In genomic region chr5:123393786-123394302, GRCm38 (mm10) we compare ENCODE assay signal across 8 mouse cellular contexts. TPM values are rescaled to one million over a fixed set of nuclear protein-coding genes. Genes with fewer than 3 reads are reported as not detected.
DNase-seq lines count a peak whose midpoint lies in the region; ATAC-seq and TF ChIP-seq lines count a peak whose summit lies in the region.

No protein-coding gene starts in this region.

- no peak overlapping the region for H3K9ac ChIP-seq in lung, postnatal 0 days (replicated peaks; ENCODE audit: low read depth)

- peaks cover 19% of the 10 kb centered on the region; the same call in 1 of the 2 replicates for H3K4me1 ChIP-seq in lung, postnatal 0 days (ENCODE audit: insufficient read depth, low read depth, low read length)
- peaks cover 9% of the 10 kb centered on the region for H3K4me1 ChIP-seq in embryonic fibroblast, embryonic 13.5 days (ENCODE audit: control insufficient read depth, insufficient read depth, low read length)
- peaks cover 62% of the 10 kb centered on the region for H3K4me1 ChIP-seq in limb, embryonic 10.5 days
- peaks cover 14% of the 10 kb centered on the region for H3K4me1 ChIP-seq in olfactory bulb, adult 2 months (ENCODE audit: control insufficient read depth, insufficient read depth, low read length)

- H3K27me3 ChIP-seq in lung, postnatal 0 days (replicated peaks; ENCODE audit: insufficient read depth, low read length): no peaks in the 10 kb centered on the region
- H3K27me3 ChIP-seq in limb, embryonic 10.5 days (ENCODE audit: low read depth, poor library complexity, severe bottlenecking): no peaks in the 10 kb centered on the region

- H3K4me3 ChIP-seq in lung, postnatal 0 days (ENCODE audit: low read depth, low read length): peak overlapping the region; percentile 96; the same call in 1 of the 2 replicates
- H3K4me3 ChIP-seq in embryonic fibroblast, embryonic 13.5 days (ENCODE audit: insufficient read depth, low read length): peak overlapping the region; percentile 19; the same call in 1 of the 2 replicates
- H3K4me3 ChIP-seq in limb, embryonic 10.5 days: peak overlapping the region; percentile 94
- H3K4me3 ChIP-seq in olfactory bulb, adult 2 months (ENCODE audit: insufficient read depth, low read depth, low read length): peak overlapping the region; percentile 90

- no peak for ATAC-seq in lung, postnatal 0 days

- 9% methylated on average over 5 of the region's 5 CpGs for WGBS in lung, postnatal 0 days
- WGBS in limb, embryonic 10.5 days: 25% methylated on average over 5 of the region's 5 CpGs
- 11% methylated on average over 5 of the region's 5 CpGs for WGBS in olfactory bulb, adult 2 months

- no peak for TF ChIP-seq CTCF in lung, postnatal 0 days (IDR thresholded peaks at IDR 0.05)
- TF ChIP-seq CTCF in embryonic fibroblast, embryonic 13.5 days (IDR thresholded peaks at IDR 0.05; ENCODE audit: borderline replicate concordance, insufficient read depth, low read length): no peak
- TF ChIP-seq CTCF in olfactory bulb, adult 2 months (IDR thresholded peaks at IDR 0.05; ENCODE audit: insufficient read depth, low read depth, low read length): no peak

- peak; percentile 50 for DNase-seq in lung, postnatal 0 days (ENCODE audit: low spot score)
- DNase-seq in lung, adult 18-20 months: no peak
- no peak for DNase-seq in limb, embryonic 10.5 days (ENCODE audit: low spot score)
- DNase-seq in thymus, adult 18-20 months: no peak
- DNase-seq in kidney, postnatal 4 days: no peak
- DNase-seq in urinary bladder, adult 2 months (ENCODE audit: low spot score): no peak

- no peaks in the 10 kb centered on the region for H3K36me3 ChIP-seq in lung, postnatal 0 days (ENCODE audit: insufficient read depth, low read length)
- 0 out of 2 replicates have a peak, but pooled peaks cover 4% of the 10 kb centered on the region for H3K36me3 ChIP-seq in limb, embryonic 10.5 days

- peak overlapping the region; percentile 90 for H3K4me2 ChIP-seq in lung, postnatal 0 days (replicated peaks; ENCODE audit: low read depth, low read length)

- H3K9me3 ChIP-seq in lung, postnatal 0 days (ENCODE audit: low read length): no peaks in the 10 kb centered on the region
- H3K9me3 ChIP-seq in limb, embryonic 10.5 days (replicated peaks): no peaks in the 10 kb centered on the region

- peak overlapping the region; percentile 88 for H3K27ac ChIP-seq in lung, postnatal 0 days (ENCODE audit: low read length)
- peak overlapping the region; percentile 84 for H3K27ac ChIP-seq in embryonic fibroblast, embryonic 13.5 days (ENCODE audit: insufficient read depth, low read length)
- H3K27ac ChIP-seq in limb, embryonic 10.5 days: peak overlapping the region; percentile 96
- H3K27ac ChIP-seq in olfactory bulb, adult 2 months (ENCODE audit: insufficient read depth, low read depth, low read length): no peak overlapping the region

- no peak for TF ChIP-seq EP300 in lung, postnatal 0 days (IDR thresholded peaks at IDR 0.05)

- no peak for TF ChIP-seq POLR2A in embryonic fibroblast, embryonic 13.5 days (IDR thresholded peaks at IDR 0.05; ENCODE audit: low read depth, low read length)
- no peak for TF ChIP-seq POLR2A in olfactory bulb, adult 2 months (IDR thresholded peaks at IDR 0.05; ENCODE audit: insufficient read depth, low read depth, low read length)

RNA-seq across cellular contexts. Expression of gene Mlxip, which starts 0.8 kb away (rescaled TPM):
- polyA plus RNA-seq in lung, postnatal 0 days (2015; fragmentation: Nextera tagmentation; extraction: Ambion mirVana): 11.2 and 11.5 TPM in 2 replicates
- 22.4 and 24.1 TPM in 2 replicates for polyA plus RNA-seq in embryonic fibroblast, embryonic 13.5 days (2011; ENCODE audit: insufficient read length, low read depth, missing spikeins)
- polyA plus RNA-seq in limb, embryonic 10.5 days (2016; fragmentation: Nextera tagmentation; extraction: Ambion mirVana): 21.1 and 22.1 TPM in 2 replicates
- not detected in 2 replicates for polyA plus RNA-seq in olfactory bulb, adult 2 months (2012; ENCODE audit: insufficient read depth, insufficient read length, low replicate concordance, missing spikeins)
- 27.6 and 28.0 TPM in 2 replicates for polyA plus RNA-seq in urinary bladder, adult 2 months (2012; rRNA removed)

RNA-seq across cellular contexts. Expression of gene Bcl7a, which starts 50.2 kb away (rescaled TPM):
- 7.7 and 7.9 TPM in 2 replicates for polyA plus RNA-seq in lung, postnatal 0 days (2015; fragmentation: Nextera tagmentation; extraction: Ambion mirVana)
- polyA plus RNA-seq in embryonic fibroblast, embryonic 13.5 days (2011; ENCODE audit: insufficient read length, low read depth, missing spikeins): 9.9 and 11.2 TPM in 2 replicates
- polyA plus RNA-seq in limb, embryonic 10.5 days (2016; fragmentation: Nextera tagmentation; extraction: Ambion mirVana): 35.8 and 38.8 TPM in 2 replicates
- polyA plus RNA-seq in olfactory bulb, adult 2 months (2012; ENCODE audit: insufficient read depth, insufficient read length, low replicate concordance, missing spikeins): not detected in 2 replicates
- 10.5 and 14.8 TPM in 2 replicates for polyA plus RNA-seq in urinary bladder, adult 2 months (2012; rRNA removed)

Comparison
In these comparisons a context has a peak if more than half of its experiments do, and no peak if none do; other contexts are left out.
1. H3K4me3 ChIP-seq: peak in every context shown above with its lines; median percentile 96 in lung, postnatal 0 days; 94 in limb, embryonic 10.5 days; 90 in olfactory bulb, adult 2 months; 19 in embryonic fibroblast, embryonic 13.5 days.